Mouse (Mus musculus) limb, embryonic 10.5 days (tissue): ENCODE measurements around the gene Rap2b. TPM values are rescaled to one million over a fixed set of nuclear protein-coding genes. Genes with fewer than 3 reads are reported as not detected.

Source experiments
- DNase-seq: peaks from one replicate; pipeline ENCODE4 v3.0.0-alpha.2; 2017; ENCODE audit warnings: low spot score
- H3K27ac ChIP-seq: fragments of 300-500 bp; sonication (generic); 2 replicates; pipeline ENCODE4 v1.5.1; 2016; ENCODE audit warnings: mild to moderate bottlenecking
- H3K27me3 ChIP-seq: fragments of 300-500 bp; sonication (generic); 2 replicates; pipeline ENCODE4 v1.6.1; 2016; ENCODE audit warnings: low read depth, mild to moderate bottlenecking; ENCODE audit not compliant: poor library complexity, severe bottlenecking
- H3K36me3 ChIP-seq: fragments of 300-500 bp; sonication (generic); 2 replicates; pipeline ENCODE4 v1.6.1; 2016; ENCODE audit warnings: mild to moderate bottlenecking, moderate library complexity
- H3K4me1 ChIP-seq: fragments of 300-500 bp; sonication (generic); 2 replicates; pipeline ENCODE4 v1.6.1; 2016
- H3K4me3 ChIP-seq: fragments of 300-500 bp; sonication (generic); 2 replicates; pipeline ENCODE4 v1.5.1; 2016; ENCODE audit warnings: mild to moderate bottlenecking, moderate library complexity
- H3K9me3 ChIP-seq: fragments of 300-500 bp; sonication (generic); replicated peaks from 2 replicates; pipeline ENCODE4 v1.6.1; 2016; ENCODE audit warnings: mild to moderate bottlenecking
- WGBS: fragments of 180-500 bp; shearing (Covaris S2); methylation state at CpG from one replicate; pipeline ENCODE4 v1.1.7; 2016; 5-methylcytosine and 5-hydroxymethylcytosine counted together
- polyA plus RNA-seq: library from polyadenylated mRNA; unstranded; fragments of >200 nt; fragmentation: Nextera tagmentation; extraction: Ambion mirVana; gene quantifications from 2 replicates; pipeline ENCODE4 v1.2.1, GENCODE M21; 2016

The Rap2b gene
- polyA plus RNA-seq, 1 experiment from 2014 or later: 8.5 TPM

GRCm38 (mm10) chr3:61362821-61363160, 1.4 kb downstream of the Rap2b start:
- H3K4me1 ChIP-seq: peaks cover 16% of the 10 kb centered on the region
- H3K27ac ChIP-seq: peak overlapping the region; percentile 84
- peak overlapping the region; percentile 77 for H3K4me3 ChIP-seq
- WGBS: 7% methylated on average over 9 of the region's 9 CpGs
- no peaks in the 10 kb centered on the region for H3K27me3 ChIP-seq
- no peaks in the 10 kb centered on the region for H3K36me3 ChIP-seq
- no peaks in the 10 kb centered on the region for H3K9me3 ChIP-seq
- no peak for DNase-seq

- WGBS: 0% methylated on average over 30 of the region's 30 CpGs
- DNase-seq: peak; percentile 90
- peaks cover 16% of the 10 kb centered on the region for H3K4me1 ChIP-seq
Measured at GRCm38 (mm10) chr3:61363161-61363988, 1.9 kb downstream of the Rap2b start.

GRCm38 (mm10) chr3:61363989-61364660, 2.7 kb downstream of the Rap2b start:
- DNase-seq: peak; percentile 99
- Histone ChIP-seq H3K4me3 (peak overlapping the region; percentile 77), H3K4me1 (peaks cover 16% of the 10 kb centered on the region), H3K27me3 (no peaks in the 10 kb centered on the region), H3K9me3 (no peaks in the 10 kb centered on the region), H3K36me3 (no peaks in the 10 kb centered on the region), H3K27ac (peak overlapping the region; percentile 90)
- under 1% methylated on average over 36 of the region's 51 CpGs for WGBS

More at GRCm38 (mm10) chr3:61363161-61363988, 1.9 kb downstream of the Rap2b start:
- no peaks in the 10 kb centered on the region for H3K9me3 ChIP-seq
- H3K27me3 ChIP-seq: no peaks in the 10 kb centered on the region
- no peaks in the 10 kb centered on the region for H3K36me3 ChIP-seq
- H3K4me3 ChIP-seq: peak overlapping the region; percentile 77
- H3K27ac ChIP-seq: peak overlapping the region; percentile 90

GRCm38 (mm10) chr3:61364661-61364977, 3.2 kb downstream of the Rap2b start:
- Histone ChIP-seq H3K9me3 (no peaks in the 10 kb centered on the region), H3K27ac (peak overlapping the region; percentile 90), H3K27me3 (no peaks in the 10 kb centered on the region), H3K36me3 (no peaks in the 10 kb centered on the region), H3K4me3 (peak overlapping the region; percentile 77), H3K4me1 (peaks cover 16% of the 10 kb centered on the region)
- no peak for DNase-seq
- 0% methylated on average over 20 of the region's 33 CpGs for WGBS

GRCm38 (mm10) chr3:61364978-61365778, 3.7 kb downstream of the Rap2b start:
- WGBS: under 1% methylated on average over 68 of the region's 68 CpGs

GRCm38 (mm10) chr3:61365779-61366373, 4.4 kb downstream of the Rap2b start, which contains the start of gene B430305J03Rik:
Gene B430305J03Rik (minus strand): TSS chr3:61365951.
- Histone ChIP-seq H3K27me3 (no peaks in the 10 kb centered on the region), H3K36me3 (no peaks in the 10 kb centered on the region), H3K4me3 (peak within 1 kb of the TSS; percentile 77), H3K27ac (peak within 1 kb of the TSS; percentile 90), H3K4me1 (peaks cover 16% of the 10 kb centered on the region), H3K9me3 (no peaks in the 10 kb centered on the region)
- DNase-seq: no peak
- 7% methylated on average over 10 of the region's 10 CpGs for WGBS

More at GRCm38 (mm10) chr3:61364978-61365778, 3.7 kb downstream of the Rap2b start:
- Histone ChIP-seq H3K27ac (peak overlapping the region; percentile 90), H3K4me1 (peaks cover 16% of the 10 kb centered on the region), H3K36me3 (no peaks in the 10 kb centered on the region), H3K27me3 (no peaks in the 10 kb centered on the region), H3K4me3 (peak overlapping the region; percentile 77), H3K9me3 (no peaks in the 10 kb centered on the region)
- peak; percentile 67 for DNase-seq

GRCm38 (mm10) chr3:61368446-61368845, 7.0 kb downstream of the Rap2b start:
- H3K27me3 ChIP-seq: no peaks in the 10 kb centered on the region
- 94% methylated on average over 1 of the region's 1 CpGs for WGBS
- H3K27ac ChIP-seq: no peak overlapping the region
- no peak for DNase-seq
- peaks cover 10% of the 10 kb centered on the region for H3K4me1 ChIP-seq
- no peaks in the 10 kb centered on the region for H3K9me3 ChIP-seq
- no peak overlapping the region for H3K4me3 ChIP-seq
- H3K36me3 ChIP-seq: no peaks in the 10 kb centered on the region

- DNase-seq: no peak
- no peaks in the 10 kb centered on the region for H3K36me3 ChIP-seq
- no peak overlapping the region for H3K4me3 ChIP-seq
- no peaks in the 10 kb centered on the region for H3K9me3 ChIP-seq
- WGBS: 94% methylated on average over 8 of the region's 8 CpGs
- H3K27ac ChIP-seq: no peak overlapping the region
- no peaks in the 10 kb centered on the region for H3K4me1 ChIP-seq
- no peaks in the 10 kb centered on the region for H3K27me3 ChIP-seq
Measured at GRCm38 (mm10) chr3:61376001-61376400, 14.6 kb downstream of the Rap2b start.

- no peak for DNase-seq
- Histone ChIP-seq H3K4me3 (no peak overlapping the region), H3K9me3 (no peaks in the 10 kb centered on the region), H3K4me1 (no peaks in the 10 kb centered on the region), H3K36me3 (no peaks in the 10 kb centered on the region), H3K27me3 (no peaks in the 10 kb centered on the region), H3K27ac (no peak overlapping the region)
- 78% methylated on average over 4 of the region's 4 CpGs for WGBS
Measured at GRCm38 (mm10) chr3:61386368-61386767, 24.9 kb downstream of the Rap2b start.

GRCm38 (mm10) chr3:61391564-61391963, 30.1 kb downstream of the Rap2b start:
- H3K27ac ChIP-seq: no peak overlapping the region
- no peaks in the 10 kb centered on the region for H3K27me3 ChIP-seq
- no peaks in the 10 kb centered on the region for H3K36me3 ChIP-seq
- H3K4me3 ChIP-seq: no peak overlapping the region
- H3K4me1 ChIP-seq: no peaks in the 10 kb centered on the region
- WGBS: 86% methylated on average over 4 of the region's 4 CpGs
- no peaks in the 10 kb centered on the region for H3K9me3 ChIP-seq
- DNase-seq: no peak

GRCm38 (mm10) chr3:61392881-61393280, 31.4 kb downstream of the Rap2b start:
- DNase-seq: no peak

GRCm38 (mm10) chr3:61393520-61393919, 32.1 kb downstream of the Rap2b start:
- H3K4me1 ChIP-seq: no peaks in the 10 kb centered on the region
- H3K27me3 ChIP-seq: no peaks in the 10 kb centered on the region
- H3K27ac ChIP-seq: no peak overlapping the region
- no peak overlapping the region for H3K4me3 ChIP-seq
- WGBS: 69% methylated on average over 3 of the region's 3 CpGs
- H3K9me3 ChIP-seq: no peaks in the 10 kb centered on the region
- no peak for DNase-seq
- no peaks in the 10 kb centered on the region for H3K36me3 ChIP-seq

More at GRCm38 (mm10) chr3:61392881-61393280, 31.4 kb downstream of the Rap2b start:
- H3K27me3 ChIP-seq: no peaks in the 10 kb centered on the region
- WGBS: 100% methylated on average over 1 of the region's 1 CpGs
- H3K27ac ChIP-seq: no peak overlapping the region
- no peaks in the 10 kb centered on the region for H3K9me3 ChIP-seq
- H3K4me1 ChIP-seq: no peaks in the 10 kb centered on the region
- H3K4me3 ChIP-seq: no peak overlapping the region
- no peaks in the 10 kb centered on the region for H3K36me3 ChIP-seq
